Mouse (Mus musculus): ENCODE measurements around the gene Ajap1. TPM values are rescaled to one million over a fixed set of nuclear protein-coding genes. Genes with fewer than 3 reads are reported as not detected.

Gene Ajap1
- polyA plus RNA-seq, 1 experiment: not detected

DNA sequence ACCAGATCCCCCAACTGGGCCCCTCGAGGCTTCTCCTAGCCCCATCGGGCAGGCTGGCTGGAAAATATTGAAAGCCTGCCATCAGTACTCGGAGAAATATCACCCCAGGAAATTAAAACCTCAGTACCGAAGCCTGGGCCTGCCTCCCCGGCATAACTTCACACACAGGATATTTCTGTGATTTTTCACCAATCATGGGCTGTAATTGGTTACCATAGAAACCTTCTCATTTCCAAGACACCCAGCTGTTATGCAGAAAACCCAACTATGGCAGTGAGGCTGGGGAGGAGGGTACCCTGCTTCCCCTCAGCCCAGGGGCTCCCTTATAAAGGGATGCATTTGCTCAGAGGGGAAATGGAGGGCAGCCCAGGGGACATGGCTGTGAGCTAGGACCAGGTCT, 46.7 kb downstream of the Ajap1 start:
- Histone ChIP-seq H3K9me3 (ENCODE audit: control insufficient read depth, low read length) (peaks cover 58% of the 10 kb centered on the region), H3K4me3 (replicated peaks) (no peak overlapping the region), H3K36me3 (ENCODE audit: control insufficient read depth) (no peaks in the 10 kb centered on the region), H3K4me1 (ENCODE audit: control insufficient read depth) (no peaks in the 10 kb centered on the region), H3K27me3 (ENCODE audit: control insufficient read depth) (no peaks in the 10 kb centered on the region; the same call in 1 of the 2 replicates)
- TF ChIP-seq GATA1 (IDR thresholded peaks at IDR 0.05; ENCODE audit: low read length): no peak
- TF ChIP-seq TAL1 (IDR thresholded peaks at IDR 0.05; ENCODE audit: low read length): no peak

DNA sequence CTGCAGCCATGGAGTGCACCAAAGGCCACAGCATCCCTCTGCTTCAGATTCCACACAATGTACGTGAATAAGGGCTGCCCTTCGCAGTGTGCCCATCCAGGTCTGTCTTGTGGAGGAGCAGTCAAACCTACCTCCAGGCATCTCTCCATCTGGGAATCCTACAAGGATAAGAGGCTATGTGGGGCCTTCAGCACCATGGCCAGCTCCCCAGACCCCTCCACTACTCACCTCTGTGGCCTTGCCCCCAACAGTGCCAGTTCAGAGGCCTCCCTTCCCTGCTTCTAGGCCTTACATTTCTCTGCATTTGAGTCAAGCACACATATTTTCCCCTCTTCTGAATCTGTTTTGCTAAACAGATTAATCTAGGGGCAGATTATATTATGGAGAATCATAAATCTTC, 52.6 kb downstream of the Ajap1 start:
- Histone ChIP-seq H3K9me3 (ENCODE audit: control insufficient read depth, low read length) (peaks cover 93% of the 10 kb centered on the region), H3K27me3 (ENCODE audit: control insufficient read depth) (no peaks in the 10 kb centered on the region; the same call in 1 of the 2 replicates), H3K4me3 (replicated peaks) (no peak overlapping the region), H3K36me3 (ENCODE audit: control insufficient read depth) (no peaks in the 10 kb centered on the region), H3K4me1 (ENCODE audit: control insufficient read depth) (no peaks in the 10 kb centered on the region)
- no peak for TF ChIP-seq GATA1 (IDR thresholded peaks at IDR 0.05; ENCODE audit: low read length)
- TF ChIP-seq TAL1 (IDR thresholded peaks at IDR 0.05; ENCODE audit: low read length): no peak

DNA sequence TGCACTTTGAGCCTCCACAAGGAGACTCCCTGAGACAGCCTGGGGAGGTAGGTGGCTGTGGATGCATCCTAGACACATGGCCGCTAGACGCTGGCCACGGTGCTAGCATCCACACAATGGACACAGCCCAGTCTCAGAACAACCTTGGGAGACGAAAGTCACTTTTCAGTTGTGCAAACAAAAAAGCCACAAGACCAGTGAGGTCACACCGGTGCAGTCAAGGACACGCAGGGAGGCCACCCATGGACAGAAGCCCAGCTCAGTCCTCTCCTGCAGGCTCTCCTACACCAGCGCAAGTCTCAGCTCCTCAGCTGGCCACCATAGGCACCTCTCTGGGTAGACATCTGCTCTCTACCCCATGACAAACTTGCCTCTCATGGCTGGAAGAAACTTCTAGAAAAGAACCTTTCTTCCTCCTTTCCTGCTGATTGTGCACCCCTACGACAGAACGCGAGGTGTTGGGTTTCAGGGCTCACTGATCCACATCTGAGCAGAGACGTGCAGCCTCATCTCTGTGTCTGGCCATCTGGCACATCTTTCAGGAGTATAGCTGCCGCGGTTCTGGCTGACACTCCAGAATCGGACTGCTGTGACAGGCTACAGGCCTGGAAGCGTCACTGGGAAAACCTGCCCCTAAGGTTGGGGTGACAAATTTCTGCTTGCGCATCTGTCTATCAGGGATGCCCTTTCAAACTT, 56.5 kb downstream of the Ajap1 start:
- H3K4me3 ChIP-seq (replicated peaks): no peak overlapping the region
- no peaks in the 10 kb centered on the region; the same call in 1 of the 2 replicates for H3K27me3 ChIP-seq (ENCODE audit: control insufficient read depth)
- TF ChIP-seq TAL1 (IDR thresholded peaks at IDR 0.05; ENCODE audit: low read length) (no peak), GATA1 (IDR thresholded peaks at IDR 0.05; ENCODE audit: low read length) (no peak)
- H3K4me1 ChIP-seq (ENCODE audit: control insufficient read depth): no peaks in the 10 kb centered on the region
- no peaks in the 10 kb centered on the region for H3K36me3 ChIP-seq (ENCODE audit: control insufficient read depth)
- H3K9me3 ChIP-seq (ENCODE audit: control insufficient read depth, low read length): peaks cover 74% of the 10 kb centered on the region

DNA sequence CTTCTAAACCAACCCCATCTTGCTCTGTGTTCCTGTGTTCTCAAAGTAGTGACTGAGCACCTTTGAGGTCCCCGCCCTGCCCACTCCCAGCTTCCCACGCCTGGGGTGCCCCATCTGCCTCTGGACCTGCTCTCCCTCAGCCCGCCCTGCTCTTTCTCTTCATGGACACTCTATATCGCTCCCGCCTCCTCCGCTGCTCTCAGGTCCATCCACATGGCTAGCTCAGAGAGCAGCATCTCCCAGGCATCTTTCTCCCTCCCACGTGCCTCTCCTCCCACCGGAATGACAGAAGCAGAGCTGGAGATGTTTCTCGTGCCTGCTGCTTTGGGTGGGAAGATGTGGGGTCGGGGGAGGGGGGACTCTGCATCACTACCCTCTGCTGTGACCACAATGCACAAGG, 58.3 kb downstream of the Ajap1 start:
- Histone ChIP-seq H3K36me3 (ENCODE audit: control insufficient read depth) (no peaks in the 10 kb centered on the region), H3K9me3 (ENCODE audit: control insufficient read depth, low read length) (peaks cover 56% of the 10 kb centered on the region), H3K4me1 (ENCODE audit: control insufficient read depth) (no peaks in the 10 kb centered on the region), H3K27me3 (ENCODE audit: control insufficient read depth) (no peaks in the 10 kb centered on the region), H3K4me3 (replicated peaks) (no peak overlapping the region)
- TF ChIP-seq TAL1 (IDR thresholded peaks at IDR 0.05; ENCODE audit: low read length) (no peak), GATA1 (IDR thresholded peaks at IDR 0.05; ENCODE audit: low read length) (no peak)

DNA sequence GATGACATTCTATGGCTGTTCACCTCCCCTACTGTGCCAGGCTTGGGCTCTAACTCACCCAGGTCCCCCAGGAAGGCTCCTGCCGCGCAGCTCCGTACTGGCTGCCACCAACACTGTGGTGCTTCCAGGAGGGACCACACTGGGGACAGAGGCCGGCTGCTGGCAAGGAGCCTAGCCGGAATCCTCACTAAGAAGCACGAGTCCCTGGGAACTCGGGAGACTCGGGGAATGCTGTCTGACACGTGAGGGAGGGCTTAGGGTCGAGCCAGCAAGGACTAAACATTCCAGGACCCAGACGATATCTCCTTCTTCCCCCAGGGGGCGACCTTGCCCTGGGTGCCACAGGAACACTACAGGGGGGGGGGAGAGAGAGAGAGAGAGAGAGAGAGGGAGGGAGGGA, 64.7 kb downstream of the Ajap1 start:
- TF ChIP-seq GATA1 (IDR thresholded peaks at IDR 0.05; ENCODE audit: low read length): no peak
- TF ChIP-seq TAL1 (IDR thresholded peaks at IDR 0.05; ENCODE audit: low read length): no peak
- Histone ChIP-seq H3K9me3 (ENCODE audit: control insufficient read depth, low read length) (peaks cover 10% of the 10 kb centered on the region; the same call in 1 of the 2 replicates), H3K4me3 (replicated peaks) (no peak overlapping the region), H3K4me1 (ENCODE audit: control insufficient read depth) (no peaks in the 10 kb centered on the region), H3K36me3 (ENCODE audit: control insufficient read depth) (no peaks in the 10 kb centered on the region), H3K27me3 (ENCODE audit: control insufficient read depth) (peaks cover 4% of the 10 kb centered on the region; the same call in 1 of the 2 replicates)

DNA sequence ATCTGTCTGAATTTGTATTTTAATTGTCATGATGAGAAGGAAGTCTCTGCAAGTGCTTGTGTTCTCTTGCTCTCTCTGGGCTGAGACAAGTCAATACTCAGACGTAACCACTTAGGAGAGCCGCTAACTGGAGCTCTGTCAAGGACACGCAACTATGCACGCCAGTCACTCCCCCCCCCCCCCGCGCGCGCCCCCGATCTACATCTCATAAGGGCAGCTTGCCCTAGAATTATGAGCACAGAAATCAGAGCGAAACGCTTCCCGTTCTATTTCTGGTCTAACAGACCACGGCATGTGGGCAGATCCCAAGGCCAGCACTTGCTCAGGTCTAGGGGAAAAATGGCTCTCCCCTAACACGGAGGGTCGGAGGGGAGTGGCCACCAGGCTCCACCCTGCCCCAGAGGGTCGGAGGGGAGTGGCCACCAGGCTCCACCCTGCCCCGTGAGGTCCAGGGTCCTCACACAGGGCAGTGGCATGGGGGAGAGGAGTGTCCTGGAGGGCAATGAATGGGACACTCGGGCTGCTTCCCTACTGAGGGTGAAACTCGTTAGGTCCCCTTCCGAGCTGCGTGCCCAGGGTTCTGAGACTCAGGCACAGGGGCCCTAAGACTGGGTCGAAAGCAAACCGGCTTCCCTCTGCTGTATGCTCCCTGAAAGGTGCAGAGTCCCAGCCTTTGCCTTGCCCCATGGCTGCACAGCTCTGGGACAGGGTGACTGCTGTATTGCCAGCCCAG, 65.3 kb downstream of the Ajap1 start:
- TF ChIP-seq GATA1 (IDR thresholded peaks at IDR 0.05; ENCODE audit: low read length) (no peak), TAL1 (IDR thresholded peaks at IDR 0.05; ENCODE audit: low read length) (no peak)
- H3K4me3 ChIP-seq (replicated peaks): no peak overlapping the region
- no peaks in the 10 kb centered on the region for H3K36me3 ChIP-seq (ENCODE audit: control insufficient read depth)
- peaks cover 4% of the 10 kb centered on the region; the same call in 1 of the 2 replicates for H3K27me3 ChIP-seq (ENCODE audit: control insufficient read depth)
- H3K9me3 ChIP-seq (ENCODE audit: control insufficient read depth, low read length): peaks cover 7% of the 10 kb centered on the region; the same call in 1 of the 2 replicates
- H3K4me1 ChIP-seq (ENCODE audit: control insufficient read depth): no peaks in the 10 kb centered on the region

DNA sequence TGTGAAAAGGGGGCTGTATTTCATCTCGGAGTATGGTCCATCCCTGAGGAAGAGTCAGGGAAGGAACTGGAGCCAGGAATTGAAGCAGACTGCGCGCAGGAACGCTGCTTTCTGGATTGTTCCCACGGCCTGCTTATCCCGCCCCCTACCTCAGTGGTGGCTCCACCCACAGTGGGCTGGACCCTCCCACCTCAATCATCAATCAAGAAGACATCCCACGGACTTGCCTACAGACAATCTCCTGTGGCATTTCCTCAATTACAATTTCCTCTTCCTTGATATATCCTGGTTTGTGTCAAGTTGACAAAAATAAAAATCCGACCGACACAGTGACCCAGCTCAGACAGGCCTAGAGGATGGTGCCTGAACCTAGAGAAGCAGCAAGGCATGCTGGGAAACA, 66.5 kb downstream of the Ajap1 start:
- TF ChIP-seq GATA1 (IDR thresholded peaks at IDR 0.05; ENCODE audit: low read length) (no peak), TAL1 (IDR thresholded peaks at IDR 0.05; ENCODE audit: low read length) (no peak)
- Histone ChIP-seq H3K4me1 (ENCODE audit: control insufficient read depth) (no peaks in the 10 kb centered on the region), H3K27me3 (ENCODE audit: control insufficient read depth) (peaks cover 4% of the 10 kb centered on the region; the same call in 1 of the 2 replicates), H3K4me3 (replicated peaks) (no peak overlapping the region), H3K9me3 (ENCODE audit: control insufficient read depth, low read length) (peaks cover 3% of the 10 kb centered on the region; the same call in 1 of the 2 replicates), H3K36me3 (ENCODE audit: control insufficient read depth) (no peaks in the 10 kb centered on the region)

DNA sequence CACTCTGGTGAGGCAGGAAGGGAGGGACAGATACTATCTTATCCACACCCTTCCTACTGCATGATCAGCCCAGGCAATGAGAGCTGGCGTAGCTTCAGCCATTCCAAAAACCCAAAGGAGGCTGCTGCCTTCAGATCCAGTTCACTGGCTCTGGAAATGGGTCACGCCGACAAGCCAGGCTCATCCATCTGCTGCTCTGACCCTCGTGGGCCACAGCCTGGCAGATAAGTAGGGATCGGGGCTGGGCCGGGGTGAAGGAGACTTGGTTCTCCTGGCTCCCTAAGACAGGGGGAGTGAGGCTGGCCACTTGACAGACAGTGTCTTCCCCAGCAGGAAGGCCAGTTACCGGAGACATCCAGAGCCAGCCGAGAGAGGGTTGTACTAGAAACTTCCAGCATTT, 84.2 kb downstream of the Ajap1 start:
- Histone ChIP-seq H3K9me3 (ENCODE audit: control insufficient read depth, low read length) (peaks cover 87% of the 10 kb centered on the region), H3K4me1 (ENCODE audit: control insufficient read depth) (no peaks in the 10 kb centered on the region), H3K36me3 (ENCODE audit: control insufficient read depth) (no peaks in the 10 kb centered on the region), H3K4me3 (replicated peaks) (no peak overlapping the region), H3K27me3 (ENCODE audit: control insufficient read depth) (no peaks in the 10 kb centered on the region)
- TF ChIP-seq TAL1 (IDR thresholded peaks at IDR 0.05; ENCODE audit: low read length) (no peak), GATA1 (IDR thresholded peaks at IDR 0.05; ENCODE audit: low read length) (no peak)

DNA sequence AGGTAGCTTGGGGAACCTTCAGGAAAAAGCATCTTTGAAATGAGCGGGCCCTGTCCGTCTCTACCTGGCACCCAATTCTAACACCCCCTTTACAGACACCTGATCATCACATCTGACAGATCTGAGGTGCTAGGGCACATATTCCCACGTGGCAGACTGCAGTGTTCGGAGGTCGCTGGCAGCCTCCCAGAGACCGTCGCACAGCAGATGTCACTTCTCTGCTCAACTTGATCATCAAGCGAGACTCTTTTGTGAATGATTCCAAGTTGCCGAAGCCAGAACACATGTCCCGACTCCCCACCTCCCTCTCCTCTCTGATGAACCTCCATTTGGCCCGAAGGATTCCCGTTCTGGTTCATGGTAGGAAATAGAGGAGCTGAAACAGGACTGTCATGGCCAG, 95.1 kb downstream of the Ajap1 start:
- H3K27me3 ChIP-seq (ENCODE audit: control insufficient read depth): no peaks in the 10 kb centered on the region
- peaks cover 74% of the 10 kb centered on the region for H3K9me3 ChIP-seq (ENCODE audit: control insufficient read depth, low read length)
- TF ChIP-seq TAL1 (IDR thresholded peaks at IDR 0.05; ENCODE audit: low read length) (no peak), GATA1 (IDR thresholded peaks at IDR 0.05; ENCODE audit: low read length) (no peak)
- no peaks in the 10 kb centered on the region for H3K4me1 ChIP-seq (ENCODE audit: control insufficient read depth)
- H3K4me3 ChIP-seq (replicated peaks): no peak overlapping the region
- no peaks in the 10 kb centered on the region for H3K36me3 ChIP-seq (ENCODE audit: control insufficient read depth)
